Mouse (Mus musculus) right cerebral cortex, adult 2 months (tissue): ENCODE results near the gene Gpr37l1.

Source experiments
- DNase-seq, 2 experiments: peaks; one replicate each; pipeline ENCODE4 v3.0.0; 2021 to 2022; ENCODE audit warnings: low spot score in 2 of 2

Gpr37l1 gene

GRCm38 (mm10) chr1:135181880-135182623 lies 14.6 kb upstream of the Gpr37l1 start:
- no peak for DNase-seq

- no peak for DNase-seq
These were observed 13.8 kb upstream of the Gpr37l1 start for GRCm38 (mm10) chr1:135181275-135181674.

GRCm38 (mm10) chr1:135180830-135181229 lies 13.3 kb upstream of the Gpr37l1 start:
- no peak for DNase-seq

GRCm38 (mm10) chr1:135178863-135179262 lies 11.4 kb upstream of the Gpr37l1 start:
- DNase-seq: no peak

GRCm38 (mm10) chr1:135177724-135178123 lies 10.2 kb upstream of the Gpr37l1 start:
- no peak for DNase-seq

- no peak for DNase-seq
These were observed 7.7 kb upstream of the Gpr37l1 start for GRCm38 (mm10) chr1:135175176-135175575.

GRCm38 (mm10) chr1:135173311-135173710 lies 5.8 kb upstream of the Gpr37l1 start:
- no peak for DNase-seq

- peak; percentile 82 to 85 for DNase-seq
These were observed 4.5 kb upstream of the Gpr37l1 start for GRCm38 (mm10) chr1:135171984-135172383.

GRCm38 (mm10) chr1:135171202-135171601 lies 3.7 kb upstream of the Gpr37l1 start:
- DNase-seq: no peak

- no peak for DNase-seq
These were observed 2.8 kb upstream of the Gpr37l1 start for GRCm38 (mm10) chr1:135170299-135170698.

GRCm38 (mm10) chr1:135169556-135170224 lies 2.2 kb upstream of the Gpr37l1 start:
- DNase-seq: no peak

- no peak for DNase-seq
These were observed 1.1 kb upstream of the Gpr37l1 start for GRCm38 (mm10) chr1:135168453-135169200.

- no peak for DNase-seq
These were observed 4.8 kb downstream of the Gpr37l1 start for GRCm38 (mm10) chr1:135162720-135163119.

GRCm38 (mm10) chr1:135160411-135161050 lies 7.0 kb downstream of the Gpr37l1 start:
- no peak for DNase-seq

GRCm38 (mm10) chr1:135159556-135160123 lies 7.8 kb downstream of the Gpr37l1 start:
- DNase-seq: no peak

- DNase-seq: no peak
These were observed 8.4 kb downstream of the Gpr37l1 start for GRCm38 (mm10) chr1:135159074-135159473.

- peak in 1 of 2 experiments; percentile 36 for DNase-seq
These were observed 8.8 kb downstream of the Gpr37l1 start for GRCm38 (mm10) chr1:135158633-135159032.

GRCm38 (mm10) chr1:135156300-135156699 lies 11.2 kb downstream of the Gpr37l1 start:
- DNase-seq: no peak

- peak; percentile 84 to 87 for DNase-seq
These were observed 13.0 kb downstream of the Gpr37l1 start for GRCm38 (mm10) chr1:135154411-135154959.

GRCm38 (mm10) chr1:135154011-135154410 lies 13.5 kb downstream of the Gpr37l1 start:
- DNase-seq: no peak

- no peak for DNase-seq
These were observed 18.5 kb downstream of the Gpr37l1 start for GRCm38 (mm10) chr1:135148996-135149395.
